In genomic region chr15:89497391-89498048, GRCm38 (mm10) we compare ENCODE assay signal across 8 mouse cellular contexts. TPM values are rescaled to one million over a fixed set of nuclear protein-coding genes. Genes with fewer than 3 reads are reported as not detected.
A peak's percentile ranks its signal among the peaks of the same experiment; 100 is the strongest.
DNase-seq lines count a peak whose midpoint lies in the region; ATAC-seq and TF ChIP-seq lines count a peak whose summit lies in the region.

No protein-coding gene starts in this region.

- H3K9me3 ChIP-seq in MEL (replicated peaks; ENCODE audit: insufficient read depth, low read length): no peaks in the 10 kb centered on the region
- no peaks in the 10 kb centered on the region for H3K9me3 ChIP-seq in limb, embryonic 13.5 days
- H3K9me3 ChIP-seq in midbrain, embryonic 15.5 days: no peaks in the 10 kb centered on the region

- peaks cover 12% of the 10 kb centered on the region for H3K79me2 ChIP-seq in MEL (ENCODE audit: control insufficient read depth, insufficient read depth, low read length, poor library complexity)

- TF ChIP-seq RAD21 in MEL (IDR thresholded peaks at IDR 0.05; ENCODE audit: low read depth, low read length): no peak

- H3K4me3 ChIP-seq in MEL (ENCODE audit: control insufficient read depth in 1 of 2, insufficient read depth in 1 of 2, low read depth in 2 of 2, low read length in 2 of 2): peak overlapping the region; percentile 74 to 97
- H3K4me3 ChIP-seq in limb, embryonic 13.5 days: peak overlapping the region; percentile 73
- H3K4me3 ChIP-seq in midbrain, embryonic 15.5 days: 0 out of 2 replicates have a peak overlapping the region, but pooled peaks have one; percentile 82

- peak in 1 of 2 experiments; percentile 58; a peak in 1 of 4 replicates for TF ChIP-seq POLR2A in MEL (IDR thresholded peaks at IDR 0.05; ENCODE audit: control insufficient read depth in 1 of 2, insufficient read depth in 1 of 2, low read depth in 1 of 2, low read length in 2 of 2, poor library complexity in 1 of 2)

- peak; percentile 87 for DNase-seq in MEL (ENCODE audit: low read depth, low spot score)
- DNase-seq in heart, postnatal 4 days: peak; percentile 67
- DNase-seq in spleen, adult 12 weeks (ENCODE audit: low spot score): no peak
- DNase-seq in right cerebral cortex, postnatal 14 days: no peak
- no peak for DNase-seq in urinary bladder, adult 18-20 months (ENCODE audit: low spot score in 2 of 2)

- no peak overlapping the region for H3K4me2 ChIP-seq in limb, embryonic 13.5 days (replicated peaks)
- peak overlapping the region; percentile 87; the same call in 1 of the 2 replicates for H3K4me2 ChIP-seq in midbrain, embryonic 15.5 days

- TF ChIP-seq EP300 in MEL (IDR thresholded peaks at IDR 0.05; ENCODE audit: low read depth in 1 of 2, low read length in 2 of 2): peak; percentile 87 to 90

- ATAC-seq in common myeloid progenitor, adult 5-6 weeks (replicated peaks; ENCODE audit: low read depth, poor library complexity, severe bottlenecking): peak; percentile 76
- no peak for ATAC-seq in limb, embryonic 13.5 days (ENCODE audit: low FRiP score, low read depth)
- ATAC-seq in midbrain, embryonic 15.5 days (replicated peaks): no peak

- peak overlapping the region; percentile 71 for H3K27ac ChIP-seq in MEL (ENCODE audit: control insufficient read depth, low read depth, low read length)
- no peak overlapping the region for H3K27ac ChIP-seq in limb, embryonic 13.5 days
- no peak overlapping the region for H3K27ac ChIP-seq in midbrain, embryonic 15.5 days

- peak overlapping the region; percentile 69 for H3K9ac ChIP-seq in MEL (ENCODE audit: control insufficient read depth, low read depth, low read length, poor library complexity, severe bottlenecking)
- no peak overlapping the region for H3K9ac ChIP-seq in limb, embryonic 13.5 days
- H3K9ac ChIP-seq in midbrain, embryonic 15.5 days: no peak overlapping the region

- no peak for TF ChIP-seq CTCF in MEL (IDR thresholded peaks at IDR 0.05 in 2 of 3, conservative IDR thresholded peaks at IDR 0.05 in 1 of 3; ENCODE audit: control insufficient read depth in 1 of 3, insufficient read depth in 1 of 3, low read depth in 2 of 3, low read length in 3 of 3, poor library complexity in 1 of 3, severe bottlenecking in 1 of 3)

- H3K36me3 ChIP-seq in MEL (ENCODE audit: control insufficient read depth in 1 of 2, insufficient read depth in 2 of 2, low read length in 2 of 2): peaks cover 0 to 6% of the 10 kb centered on the region in 2 experiments; a peak in 2 of 4 replicates
- no peaks in the 10 kb centered on the region for H3K36me3 ChIP-seq in limb, embryonic 13.5 days
- H3K36me3 ChIP-seq in midbrain, embryonic 15.5 days (replicated peaks): no peaks in the 10 kb centered on the region

- H3K4me1 ChIP-seq in MEL (ENCODE audit: control insufficient read depth in 1 of 2, insufficient read depth in 2 of 2, low read length in 2 of 2): peaks cover 3 to 23% of the 10 kb centered on the region in 2 experiments; a peak in 3 of 4 replicates
- H3K4me1 ChIP-seq in limb, embryonic 13.5 days: peaks cover 21% of the 10 kb centered on the region
- peaks cover 24% of the 10 kb centered on the region for H3K4me1 ChIP-seq in midbrain, embryonic 15.5 days

- peaks cover 0 to under 1% of the 10 kb centered on the region in 2 experiments; a peak in 2 of 4 replicates for H3K27me3 ChIP-seq in MEL (ENCODE audit: control insufficient read depth in 1 of 2, insufficient read depth in 2 of 2, low read length in 2 of 2)
- H3K27me3 ChIP-seq in limb, embryonic 13.5 days: peaks cover 41% of the 10 kb centered on the region
- H3K27me3 ChIP-seq in midbrain, embryonic 15.5 days (replicated peaks): peaks cover 10% of the 10 kb centered on the region

- 25% methylated on average over 4 of the region's 4 CpGs for WGBS in limb, embryonic 13.5 days
- WGBS in midbrain, embryonic 15.5 days: 30% methylated on average over 4 of the region's 4 CpGs

TF ChIP-seq in MEL, 35 proteins besides CTCF, POLR2A, EP300 and RAD21:
- TF ChIP-seq ETS1 (IDR thresholded peaks at IDR 0.05; ENCODE audit: low read depth, low read length): 0 out of 2 replicates have a peak, but pooled peaks have one; percentile 11
- TF ChIP-seq MYC (IDR thresholded peaks at IDR 0.05; ENCODE audit: low read depth, low read length): peak; percentile 57; the same call in 1 of the 2 replicates
- TF ChIP-seq TAL1 (IDR thresholded peaks at IDR 0.05; ENCODE audit: low read length): peak; percentile 97
- peak; percentile 85 for TF ChIP-seq TCF12 (IDR thresholded peaks at IDR 0.05; ENCODE audit: low read depth, low read length)
- peak; percentile 84 for TF ChIP-seq GATA1 (IDR thresholded peaks at IDR 0.05; ENCODE audit: low read depth, low read length)
- no peak for TF ChIP-seq USF1 (IDR thresholded peaks at IDR 0.05; ENCODE audit: low read depth, low read length)
- peak; percentile 60; the same call in 1 of the 2 replicates for TF ChIP-seq SIN3A (IDR thresholded peaks at IDR 0.05; ENCODE audit: low read length)
- TF ChIP-seq ZMIZ1 (IDR thresholded peaks at IDR 0.05; ENCODE audit: low read depth, low read length): no peak
TF ChIP-seq in MEL: peak in this region for 6.

RNA-seq across cellular contexts. Expression of gene Shank3, which starts 1.9 kb away (rescaled TPM):
- 7.8 and 14.2 TPM in 2 replicates for total RNA-seq in MEL (2012; rRNA removed)
- 10 to 100 TPM in 1 of 2 experiments, not detected in 1; 20.3 TPM for polyA plus RNA-seq in MEL (2012; ENCODE audit: insufficient read depth in 1 of 2, insufficient read length in 2 of 2, low read depth in 1 of 2, low replicate concordance in 2 of 2, missing spikeins in 1 of 2)
- total RNA-seq in common myeloid progenitor, adult 5-6 weeks (2017): 10.2 and 14.9 TPM in 2 replicates
- 10 to 100 TPM; 70.0 to 73.7 TPM for total RNA-seq in heart, postnatal 4 days (2021)
- polyA plus RNA-seq in limb, embryonic 13.5 days (2015; fragmentation: Nextera tagmentation; extraction: Ambion mirVana): 2.6 and 2.7 TPM in 2 replicates
- polyA plus RNA-seq in midbrain, embryonic 15.5 days (2015; fragmentation: Nextera tagmentation; extraction: Ambion mirVana): 16.0 and 16.9 TPM in 2 replicates

RNA-seq across cellular contexts. Expression of gene Arsa, which starts 20.3 kb away (rescaled TPM):
- total RNA-seq in MEL (2012; rRNA removed): 8.4 and 9.1 TPM in 2 replicates
- polyA plus RNA-seq in MEL (2012; ENCODE audit: insufficient read depth in 1 of 2, insufficient read length in 2 of 2, low read depth in 1 of 2, low replicate concordance in 2 of 2, missing spikeins in 1 of 2): 10 to 100 TPM in 1 of 2 experiments, not detected in 1; 28.1 TPM
- total RNA-seq in common myeloid progenitor, adult 5-6 weeks (2017): 9.4 and 12.9 TPM in 2 replicates
- total RNA-seq in heart, postnatal 4 days (2021): 10 to 100 TPM; 12.0 to 14.6 TPM
- polyA plus RNA-seq in limb, embryonic 13.5 days (2015; fragmentation: Nextera tagmentation; extraction: Ambion mirVana): 23.0 TPM in 2 replicates
- 31.9 and 32.3 TPM in 2 replicates for polyA plus RNA-seq in midbrain, embryonic 15.5 days (2015; fragmentation: Nextera tagmentation; extraction: Ambion mirVana)

RNA-seq across cellular contexts. Expression of gene Mapk8ip2, which starts 43.8 kb away (rescaled TPM):
- total RNA-seq in MEL (2012; rRNA removed): 0.04 TPM in 1 of 2 replicates, not detected in the other
- polyA plus RNA-seq in MEL (2012; ENCODE audit: insufficient read depth in 1 of 2, insufficient read length in 2 of 2, low read depth in 1 of 2, low replicate concordance in 2 of 2, missing spikeins in 1 of 2): under 1 TPM in 1 of 2 experiments, not detected in 1; 0.01 TPM
- total RNA-seq in common myeloid progenitor, adult 5-6 weeks (2017): not detected in 2 replicates
- total RNA-seq in heart, postnatal 4 days (2021): under 1 TPM; 0.10 to 0.34 TPM
- 2.2 and 2.4 TPM in 2 replicates for polyA plus RNA-seq in limb, embryonic 13.5 days (2015; fragmentation: Nextera tagmentation; extraction: Ambion mirVana)
- 84.8 and 88.5 TPM in 2 replicates for polyA plus RNA-seq in midbrain, embryonic 15.5 days (2015; fragmentation: Nextera tagmentation; extraction: Ambion mirVana)

Comparison
In these comparisons a context has a peak if more than half of its experiments do, and no peak if none do; other contexts are left out.
1. DNase-seq: peak in MEL (single experiment) and heart, postnatal 4 days (single experiment); none in spleen, adult 12 weeks (single experiment), right cerebral cortex, postnatal 14 days (single experiment) and urinary bladder, adult 18-20 months (0 of 2).
2. Peak in every context shown above with its lines, with median percentiles within 50 percentile points of each other: H3K4me3 ChIP-seq.